Mouse (Mus musculus): ENCODE measurements around the gene Ren1.
A peak's percentile ranks its signal among the peaks of the same experiment; 100 is the strongest.
"Not testable (repeated sequence)": the region's sequence is repeated elsewhere in the genome, so short reads cannot be mapped to it uniquely, and the experiment has no call there.

Ren1 gene

DNA sequence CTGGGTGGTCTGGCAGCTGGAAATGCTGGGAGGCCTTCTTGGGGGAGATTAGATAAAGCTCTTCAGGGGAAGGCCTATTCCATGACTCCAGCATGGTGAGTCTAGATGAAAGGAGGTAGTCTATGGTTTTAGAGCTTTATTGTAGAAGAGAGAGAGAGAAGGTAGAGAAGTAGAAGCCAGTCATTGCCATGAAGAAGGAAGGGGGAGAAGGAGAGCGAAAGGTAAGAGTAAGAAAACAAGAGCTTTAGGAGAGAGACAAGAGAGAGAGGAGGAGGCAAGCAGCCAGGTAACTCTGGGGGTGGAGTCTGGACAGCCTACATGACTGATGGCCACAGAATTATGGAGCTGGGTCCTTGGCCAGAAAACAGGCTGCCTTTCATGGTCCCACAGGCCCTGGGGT lies at the start of gene Ren1:
Gene Ren1, plus strand, starts transcription at position 301 of the 400 bp plus-strand sequence.
- DNase-seq (ENCODE audit: low read depth) = no peak

GRCm38 (mm10) chr1:133302540-133302939 lies 47.8 kb upstream of the Ren1 start:
- DNase-seq (ENCODE audit: low read depth) = no peak

GRCm38 (mm10) chr1:133306842-133307241 lies 43.5 kb upstream of the Ren1 start:
- DNase-seq (ENCODE audit: low read depth) = peak; percentile 29

- DNase-seq (ENCODE audit: low read depth) = peak; percentile 59
Observed at GRCm38 (mm10) chr1:133307318-133307717, 43.0 kb upstream of the Ren1 start.

GRCm38 (mm10) chr1:133309652-133310267 lies 40.5 kb upstream of the Ren1 start, which contains the start of gene Golt1a:
TSS of gene Golt1a (plus strand) at chr1:133309800.
- no peak for DNase-seq (ENCODE audit: low read depth)

DNA sequence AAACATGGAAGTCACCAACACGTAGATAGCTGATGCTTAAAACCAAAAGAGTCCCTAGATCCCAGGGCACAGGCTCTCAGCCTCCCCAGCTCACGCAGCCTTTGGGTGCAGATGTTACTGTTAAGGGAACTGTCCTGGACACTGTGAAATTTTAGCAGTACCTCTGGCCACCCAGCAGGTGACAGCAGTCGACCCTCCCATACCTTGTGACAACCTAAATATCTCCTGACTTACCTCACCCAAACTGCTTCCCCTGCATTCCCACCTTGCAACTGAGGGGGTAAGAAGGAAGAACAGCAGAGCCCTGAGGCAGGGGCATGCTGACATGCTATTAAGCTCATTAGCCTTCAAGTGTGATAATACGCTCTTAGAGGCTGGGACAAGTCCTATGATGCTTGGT lies 39.1 kb upstream of the Ren1 start:
- DNase-seq (ENCODE audit: low read depth) = no peak

GRCm38 (mm10) chr1:133311946-133312345 lies 38.4 kb upstream of the Ren1 start:
- DNase-seq (ENCODE audit: low read depth) = no peak

- peak; percentile 19 for DNase-seq (ENCODE audit: low read depth)
Observed at GRCm38 (mm10) chr1:133314364-133314763, 35.9 kb upstream of the Ren1 start.

DNA sequence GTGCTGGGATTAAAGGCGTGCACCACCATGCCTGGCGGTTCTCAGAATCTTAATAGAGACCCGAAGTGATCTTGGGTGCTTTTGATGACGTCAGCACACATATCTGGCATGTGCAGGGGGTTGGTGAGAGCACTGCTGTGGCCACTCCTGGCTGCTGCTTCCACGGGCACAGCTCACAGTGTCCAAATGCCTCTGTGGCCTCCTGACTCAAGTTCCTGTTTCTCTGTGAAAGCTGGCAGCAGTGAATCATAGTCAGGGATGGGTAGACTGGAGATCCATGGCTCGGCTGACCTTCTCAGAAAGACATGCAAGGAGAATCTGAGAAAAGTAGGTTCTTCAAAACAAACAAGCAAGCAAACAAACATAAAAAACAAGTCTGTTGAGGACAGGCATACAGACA lies 34.5 kb upstream of the Ren1 start:
- DNase-seq (ENCODE audit: low read depth) = no peak

- no peak for DNase-seq (ENCODE audit: low read depth)
Observed at GRCm38 (mm10) chr1:133316577-133316976, 33.7 kb upstream of the Ren1 start.

DNA sequence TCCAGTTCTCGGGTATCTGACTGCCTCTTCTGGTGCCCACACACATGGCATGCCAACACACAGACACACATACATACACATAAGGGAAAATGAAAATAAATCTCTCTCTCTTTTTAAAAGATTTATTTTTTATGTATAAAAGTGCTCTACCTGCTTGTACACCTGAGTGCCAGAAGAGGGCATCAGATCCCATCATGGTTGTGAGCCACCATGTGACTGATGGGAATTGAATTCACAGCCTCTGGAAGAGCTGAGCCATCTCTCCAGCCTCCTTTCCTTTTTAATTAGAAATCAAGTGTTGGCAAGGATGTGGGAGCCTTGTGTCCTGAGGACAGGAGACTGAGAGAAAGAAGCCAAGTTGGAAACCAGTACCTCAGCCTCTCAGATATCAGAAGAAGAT lies 33.2 kb upstream of the Ren1 start:
- DNase-seq (ENCODE audit: low read depth) = no peak

DNA sequence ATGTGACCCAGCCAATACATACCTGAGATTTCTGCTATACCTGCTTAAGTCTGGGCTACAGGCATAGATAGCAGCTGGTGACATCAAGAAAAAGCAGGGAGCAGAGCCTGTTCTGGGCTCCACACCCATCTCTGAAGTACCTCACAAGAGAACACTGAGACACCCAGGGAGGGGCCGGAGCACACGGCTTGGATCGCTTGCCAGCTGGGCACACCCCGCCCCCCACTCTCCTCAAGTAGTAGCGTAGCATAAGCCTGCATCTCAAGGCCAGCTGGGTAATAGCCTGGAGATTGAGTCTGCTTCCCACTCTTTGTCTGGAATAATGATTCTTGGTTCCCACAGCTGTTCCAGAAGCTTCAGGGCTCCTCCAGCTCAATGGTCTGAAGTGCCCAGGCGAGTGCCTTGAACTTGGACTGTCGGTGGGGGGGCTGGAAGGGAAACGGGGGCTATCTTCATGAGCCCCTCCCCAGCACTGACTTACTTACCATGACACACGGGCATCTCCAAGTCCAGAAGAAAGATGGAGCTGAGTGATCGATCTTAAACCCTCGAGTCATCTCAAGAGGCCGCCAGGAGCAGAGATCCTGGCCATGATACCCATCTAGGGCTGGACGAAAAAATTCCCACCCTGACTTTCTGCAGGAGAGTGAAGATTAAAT lies 28.9 kb upstream of the Ren1 start, which contains the start of gene Kiss1:
Gene Kiss1, plus strand, starts transcription at position 609 of the 659 bp plus-strand sequence.
- no peak for DNase-seq (ENCODE audit: low read depth)

DNA sequence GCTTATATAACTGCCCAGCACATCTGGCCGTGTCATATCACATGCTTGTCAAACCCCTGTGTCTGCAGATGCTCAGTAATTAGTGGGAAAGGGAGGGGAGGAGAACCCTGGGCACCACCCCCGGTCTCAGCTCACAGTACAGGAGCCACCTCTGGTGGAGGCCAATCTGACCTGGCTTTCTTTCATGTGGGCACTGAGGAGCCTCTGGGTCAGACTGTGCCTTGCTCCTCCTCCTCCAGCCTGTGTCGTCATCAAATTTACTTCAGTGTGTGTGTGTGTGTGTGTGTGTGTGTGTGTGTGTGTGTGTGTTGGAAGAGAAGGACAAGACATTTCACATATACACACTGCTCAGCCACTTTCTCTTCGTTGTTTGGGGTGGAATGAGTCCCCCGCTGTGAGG lies 27.0 kb upstream of the Ren1 start:
- DNase-seq (ENCODE audit: low read depth) = no peak

DNA sequence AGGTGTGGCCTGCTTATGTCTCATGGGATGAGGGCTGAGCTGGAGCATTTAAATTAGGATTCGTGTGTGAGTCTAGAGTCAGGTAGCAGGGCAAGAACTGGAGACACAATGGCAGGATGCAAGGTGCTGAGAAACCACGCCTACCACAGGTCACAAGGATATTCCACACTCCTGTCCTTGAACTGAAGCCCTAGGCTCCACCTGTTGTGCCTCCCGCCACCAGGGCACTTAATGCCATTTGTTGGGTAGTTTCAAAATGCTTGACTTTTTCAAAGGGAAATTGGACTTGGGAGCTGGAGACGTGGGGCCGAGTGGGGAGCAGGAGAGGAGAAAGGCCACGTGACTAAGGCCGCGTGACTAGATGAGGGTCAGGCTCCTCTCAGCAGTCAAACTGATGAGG lies 24.4 kb upstream of the Ren1 start:
- DNase-seq (ENCODE audit: low read depth) = no peak

DNA sequence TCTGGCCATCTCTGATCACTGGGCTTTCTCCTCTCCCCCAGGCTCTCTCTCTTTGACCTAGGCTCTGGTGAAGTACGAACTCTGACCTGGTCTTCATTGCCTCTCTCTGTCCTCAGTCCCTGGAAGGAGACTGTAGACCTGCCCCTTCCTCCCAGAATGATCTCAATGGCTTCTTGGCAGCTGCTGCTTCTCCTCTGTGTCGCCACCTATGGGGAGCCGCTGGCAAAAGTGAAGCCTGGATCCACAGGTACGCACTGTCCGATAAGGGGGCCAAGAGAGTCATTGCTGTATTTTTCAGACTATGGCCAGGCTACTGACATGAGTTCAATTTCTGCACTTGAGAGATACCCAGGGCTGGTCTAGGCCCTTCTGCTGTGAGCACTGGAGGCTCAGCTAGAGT lies 23.2 kb upstream of the Ren1 start:
- DNase-seq (ENCODE audit: low read depth) = no peak

DNA sequence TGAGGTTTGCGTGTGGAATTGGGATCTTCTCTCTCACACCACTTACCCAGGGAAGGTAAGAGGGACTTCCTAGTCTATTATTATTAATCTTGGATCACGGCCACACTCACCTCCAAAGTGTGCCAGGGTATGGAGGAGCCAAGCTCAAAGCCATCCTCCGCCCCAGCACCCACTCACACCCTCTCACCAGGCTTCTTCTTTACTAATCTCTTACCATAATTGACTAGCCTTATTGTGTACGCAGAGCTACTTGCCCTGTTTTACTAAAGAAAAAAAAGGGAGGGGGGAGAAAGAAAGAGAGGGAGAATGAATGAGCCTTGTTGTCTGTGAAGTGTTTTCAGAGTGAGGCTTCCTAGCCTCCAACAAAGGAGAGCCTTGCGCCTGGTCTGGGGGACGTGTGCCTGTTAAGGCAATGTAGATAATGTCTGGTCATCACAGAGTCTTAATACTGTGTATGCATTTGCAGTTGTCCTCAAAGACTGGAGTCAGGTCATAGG lies 22.0 kb upstream of the Ren1 start:
- no peak for DNase-seq (ENCODE audit: low read depth)

- no peak for DNase-seq (ENCODE audit: low read depth)
Observed at GRCm38 (mm10) chr1:133328896-133329637, 21.2 kb upstream of the Ren1 start.

GRCm38 (mm10) chr1:133329638-133329964 lies 20.7 kb upstream of the Ren1 start:
- no peak for DNase-seq (ENCODE audit: low read depth)

- DNase-seq (ENCODE audit: low read depth) = no peak
Observed at GRCm38 (mm10) chr1:133331142-133331541, 19.2 kb upstream of the Ren1 start.

DNA sequence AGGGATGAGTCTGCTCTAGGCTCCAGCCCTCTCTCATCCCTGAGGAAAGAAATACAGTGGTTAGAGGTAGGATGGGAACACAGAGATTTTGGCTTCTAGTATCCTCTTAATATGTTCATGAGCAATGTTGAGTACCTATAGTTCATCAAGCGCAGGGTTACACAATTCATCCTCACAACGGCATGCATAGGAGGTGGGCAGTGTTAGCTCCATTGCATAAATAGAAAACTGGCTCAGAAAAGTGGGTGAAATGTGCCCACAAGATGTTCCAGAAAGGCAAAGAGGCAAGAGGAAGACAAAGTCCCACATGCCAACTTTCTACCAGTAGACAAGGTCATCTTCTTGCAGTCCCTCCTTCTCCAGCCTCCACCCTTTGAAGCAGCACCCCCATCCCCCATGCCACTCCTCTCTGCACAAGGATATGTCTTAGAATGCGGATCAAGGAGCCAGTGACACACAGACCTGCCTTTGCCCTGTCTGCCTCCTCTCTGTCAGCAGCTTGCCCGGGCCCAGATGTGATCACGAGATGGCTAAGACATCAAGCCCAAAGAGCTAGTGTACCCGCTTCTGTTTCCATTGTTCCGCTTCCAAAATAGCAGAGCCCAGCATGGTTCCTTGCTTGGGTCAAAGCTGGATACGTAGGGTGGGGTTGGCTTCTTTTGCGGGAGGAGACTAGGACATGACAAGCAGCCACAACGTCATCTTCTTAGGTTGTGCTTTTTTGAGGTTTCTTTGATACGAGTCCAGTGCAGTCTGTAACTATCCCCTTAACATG lies 17.5 kb upstream of the Ren1 start:
- DNase-seq (ENCODE audit: low read depth) = no peak

DNA sequence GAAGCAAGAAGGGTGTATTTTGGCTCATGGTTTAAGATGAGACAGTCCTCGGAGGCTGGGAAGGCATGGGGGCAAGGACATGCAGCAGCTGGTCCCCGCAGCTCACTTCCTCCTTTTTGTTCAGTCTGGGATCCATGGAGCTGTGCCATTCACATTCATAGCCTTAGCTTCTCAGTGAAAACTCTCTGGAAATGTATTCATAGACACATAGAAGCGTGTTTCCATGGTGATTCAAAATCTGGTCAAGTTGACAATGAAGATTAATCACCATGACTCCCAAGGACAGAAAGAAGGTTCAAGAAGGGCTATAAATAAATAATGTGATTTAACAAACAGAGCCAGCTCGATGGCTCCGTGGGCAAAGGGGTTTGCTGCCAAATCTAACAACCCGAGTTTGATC lies 16.4 kb upstream of the Ren1 start:
- no peak for DNase-seq (ENCODE audit: low read depth)

DNA sequence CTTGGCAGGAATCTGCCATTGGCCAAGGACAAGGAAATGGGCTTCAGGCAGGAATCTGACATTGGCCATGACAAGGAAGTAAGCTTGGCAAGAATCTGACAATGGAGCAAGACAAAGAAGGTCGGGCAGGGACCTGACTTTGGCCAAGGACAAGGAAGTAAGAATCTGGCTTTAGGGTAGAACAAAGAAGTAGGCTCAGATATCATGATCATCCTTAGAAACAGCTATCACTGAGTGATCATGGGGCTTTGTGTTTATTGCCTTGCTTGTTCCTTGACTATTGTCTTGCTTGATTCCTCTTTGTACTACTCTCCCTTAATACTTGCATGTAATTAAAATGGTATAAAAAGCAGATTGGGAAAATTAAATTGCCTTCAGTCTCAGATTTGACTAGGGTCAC lies 9.9 kb upstream of the Ren1 start:
- not testable (repeated sequence) for DNase-seq (ENCODE audit: low read depth)

Measured in c-Kit-positive CD71-positive TER-119-negative erythroid progenitor cells, embryonic 14.5 days (primary cell).